Mouse (Mus musculus) midbrain, embryonic 13.5 days (tissue): Measurements from ENCODE around the gene Mul1. TPM values are rescaled to one million over a fixed set of nuclear protein-coding genes. Genes with fewer than 3 reads are reported as not detected.

Source experiments
- ATAC-seq: fragments of 200-750 bp; cut with Nextera tagmentation; 2 replicates; pipeline ENCODE4 v1.8.0; 2017; ENCODE audit warnings: mild to moderate bottlenecking, moderate TSS enrichment, moderate library complexity
- H3K27ac ChIP-seq: fragments of 300-500 bp; sonication (generic); 2 replicates; pipeline ENCODE4 v1.5.1; 2015; ENCODE audit warnings: inconsistent platforms, mild to moderate bottlenecking, moderate library complexity
- H3K27me3 ChIP-seq: fragments of 300-500 bp; sonication (generic); 2 replicates; pipeline ENCODE4 v1.6.1; 2015; ENCODE audit warnings: mild to moderate bottlenecking, inconsistent platforms
- H3K36me3 ChIP-seq: fragments of 300-500 bp; sonication (generic); 2 replicates; pipeline ENCODE4 v1.6.1; 2015; ENCODE audit warnings: mild to moderate bottlenecking, inconsistent platforms
- H3K4me1 ChIP-seq: fragments of 300-500 bp; sonication (generic); replicated peaks from 2 replicates; pipeline ENCODE4 v1.6.1; 2015; ENCODE audit warnings: inconsistent platforms
- H3K4me2 ChIP-seq: fragments of 300-500 bp; sonication (generic); replicated peaks from 2 replicates; pipeline ENCODE4 v1.6.1; 2015; ENCODE audit warnings: moderate library complexity, mild to moderate bottlenecking, inconsistent platforms
- H3K4me3 ChIP-seq: fragments of 300-500 bp; sonication (generic); replicated peaks from 2 replicates; pipeline ENCODE4 v1.5.1; 2015; ENCODE audit warnings: mild to moderate bottlenecking, inconsistent platforms
- H3K9ac ChIP-seq: fragments of 300-500 bp; sonication (generic); replicated peaks from 2 replicates; pipeline ENCODE4 v1.6.1; 2015; ENCODE audit warnings: mild to moderate bottlenecking, inconsistent platforms
- H3K9me3 ChIP-seq: fragments of 300-500 bp; sonication (generic); 2 replicates; pipeline ENCODE4 v1.6.1; 2016; ENCODE audit warnings: mild to moderate bottlenecking, inconsistent platforms
- WGBS: fragments of 180-500 bp; shearing (Covaris S2); methylation state at CpG from one replicate; pipeline ENCODE4 v1.1.7; 2015; 5-methylcytosine and 5-hydroxymethylcytosine counted together
- polyA plus RNA-seq: library from polyadenylated mRNA; unstranded; fragments of >200 nt; fragmentation: Nextera tagmentation; extraction: Ambion mirVana; gene quantifications from 2 replicates; pipeline ENCODE4 v1.2.1, GENCODE M21; 2015

The Mul1 gene
- polyA plus RNA-seq, 1 experiment from 2014 or later, result 19.9 TPM

- no peaks in the 10 kb centered on the region for H3K9me3 ChIP-seq
- H3K9ac ChIP-seq, result peak overlapping the region; percentile 40
- H3K4me1 ChIP-seq, result peaks cover 38% of the 10 kb centered on the region
- H3K36me3 ChIP-seq, result 0 out of 2 replicates have a peak, but pooled peaks cover 2% of the 10 kb centered on the region
- H3K27ac ChIP-seq, result peak overlapping the region; percentile 85
- peak overlapping the region; percentile 30; the same call in 1 of the 2 replicates for H3K4me2 ChIP-seq
- 0% methylated on average over 8 of the region's 8 CpGs for WGBS
- peak; percentile 84 for ATAC-seq
- peaks cover 15% of the 10 kb centered on the region; the same call in 1 of the 2 replicates for H3K27me3 ChIP-seq
- no peak overlapping the region for H3K4me3 ChIP-seq
Observed at GRCm38 (mm10) chr4:138447387-138447786, 12.9 kb downstream of the Mul1 start.

DNA sequence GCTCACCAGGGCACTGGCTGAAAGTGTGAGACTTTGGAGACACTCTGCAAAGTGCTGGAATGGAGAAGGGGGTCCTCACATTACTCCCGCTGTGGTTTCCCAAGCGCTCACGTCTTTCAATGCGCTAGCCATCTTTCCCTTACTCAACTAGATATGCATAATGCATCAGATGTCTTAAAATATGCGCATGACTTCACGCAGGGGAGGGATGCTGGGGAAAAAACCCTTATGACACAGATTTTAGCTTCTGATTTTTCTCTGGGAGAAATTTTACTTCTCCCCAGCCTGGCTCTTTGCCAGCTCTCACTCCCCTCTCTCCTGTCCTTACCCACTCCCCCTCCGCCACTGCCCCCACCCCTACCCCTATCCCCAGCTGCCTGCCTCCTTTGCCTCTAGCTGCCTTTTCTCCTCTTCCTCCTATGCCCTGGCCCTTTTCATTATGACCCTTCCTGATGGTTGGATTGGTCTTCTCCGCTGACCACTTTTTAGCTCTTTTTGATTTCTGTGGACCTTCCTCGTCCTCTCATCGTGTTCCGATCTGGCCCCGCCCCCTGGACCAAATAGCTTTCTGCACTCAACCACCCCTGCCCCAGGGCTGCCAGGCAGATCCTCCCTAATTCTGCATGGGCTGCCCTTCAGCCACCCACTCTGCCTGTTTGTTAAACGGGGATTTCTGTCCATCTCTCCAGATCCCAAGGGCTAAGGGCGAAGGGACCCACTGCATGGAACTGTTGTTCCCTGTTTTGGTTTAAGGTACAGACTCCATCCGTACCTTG is 13.5 kb downstream of the Mul1 start:
- Histone ChIP-seq H3K9ac (peak overlapping the region; percentile 40; the same call in 1 of the 2 replicates), H3K27me3 (peaks cover 17% of the 10 kb centered on the region), H3K27ac (peak overlapping the region; percentile 85), H3K36me3 (no peaks in the 10 kb centered on the region), H3K9me3 (no peaks in the 10 kb centered on the region), H3K4me3 (no peak overlapping the region), H3K4me2 (peak overlapping the region; percentile 30), H3K4me1 (peaks cover 44% of the 10 kb centered on the region)
- ATAC-seq, result peak; percentile 44
- WGBS, result 34% methylated on average over 15 of the region's 15 CpGs

GRCm38 (mm10) chr4:138448872-138449615 is 14.6 kb downstream of the Mul1 start:
- WGBS, result 52% methylated on average over 7 of the region's 7 CpGs
- Histone ChIP-seq H3K4me3 (no peak overlapping the region), H3K36me3 (no peaks in the 10 kb centered on the region), H3K27me3 (peaks cover 17% of the 10 kb centered on the region), H3K4me2 (no peak overlapping the region), H3K27ac (no peak overlapping the region; the same call in 1 of the 2 replicates), H3K9me3 (no peaks in the 10 kb centered on the region), H3K4me1 (peaks cover 54% of the 10 kb centered on the region), H3K9ac (peak overlapping the region; percentile 40; the same call in 1 of the 2 replicates)
- no peak for ATAC-seq

- H3K4me3 ChIP-seq, result no peak overlapping the region
- no peaks in the 10 kb centered on the region for H3K9me3 ChIP-seq
- 60% methylated on average over 12 of the region's 12 CpGs for WGBS
- H3K9ac ChIP-seq, result no peak overlapping the region
- H3K27me3 ChIP-seq, result peaks cover 17% of the 10 kb centered on the region
- ATAC-seq, result no peak
- peaks cover 50% of the 10 kb centered on the region for H3K4me1 ChIP-seq
- no peak overlapping the region for H3K4me2 ChIP-seq
- H3K36me3 ChIP-seq, result no peaks in the 10 kb centered on the region
- H3K27ac ChIP-seq, result no peak overlapping the region
Observed at GRCm38 (mm10) chr4:138449636-138450314, 15.3 kb downstream of the Mul1 start.

DNA sequence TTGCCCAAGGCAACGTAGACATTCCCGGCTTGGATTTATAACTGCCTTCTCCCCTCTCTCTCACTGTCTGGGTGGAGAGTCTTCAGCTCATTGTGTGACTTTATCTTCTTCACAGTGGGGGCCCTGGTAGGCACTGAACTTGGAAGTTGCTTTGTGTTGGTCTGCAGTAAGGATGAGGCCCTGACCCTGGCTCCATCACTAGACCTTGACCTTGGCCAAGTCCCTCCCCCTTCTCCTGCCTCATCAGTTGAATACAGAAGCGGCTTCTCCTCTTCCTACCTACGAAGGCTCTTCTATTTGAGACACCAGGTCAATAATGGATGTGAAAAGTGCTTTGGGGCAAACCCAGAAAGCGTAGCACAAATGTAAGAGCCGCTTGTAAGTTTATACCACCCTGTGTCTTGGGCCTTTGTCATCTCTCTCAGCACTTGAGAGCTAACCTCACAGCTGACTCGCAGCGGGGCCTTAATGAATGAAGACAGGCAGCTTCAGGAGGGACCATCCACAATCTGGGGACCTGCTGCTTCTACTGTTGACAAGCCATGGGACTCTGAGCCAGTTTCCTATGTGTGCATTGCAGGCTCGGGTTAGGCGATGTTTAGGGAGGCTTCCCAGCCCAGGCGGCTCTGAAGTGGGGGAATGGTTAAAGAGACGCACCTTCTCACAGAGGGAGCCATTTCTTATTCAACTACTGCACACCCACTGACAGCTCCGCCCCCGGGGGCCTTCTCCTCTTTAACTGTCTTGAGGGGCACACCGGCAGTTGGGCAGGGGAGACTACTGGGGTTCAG is 18.0 kb downstream of the Mul1 start:
- Histone ChIP-seq H3K27me3 (peaks cover 11% of the 10 kb centered on the region), H3K4me1 (peaks cover 59% of the 10 kb centered on the region), H3K36me3 (no peaks in the 10 kb centered on the region), H3K4me2 (peak overlapping the region; percentile 80; the same call in 1 of the 2 replicates), H3K9ac (no peak overlapping the region), H3K27ac (0 out of 2 replicates have a peak overlapping the region, but pooled peaks have one; percentile 97), H3K4me3 (no peak overlapping the region), H3K9me3 (no peaks in the 10 kb centered on the region)
- 28% methylated on average over 15 of the region's 15 CpGs for WGBS
- ATAC-seq, result no peak

- peaks cover 11% of the 10 kb centered on the region for H3K27me3 ChIP-seq
- H3K4me3 ChIP-seq, result peak overlapping the region; percentile 98
- peak overlapping the region; percentile 95 for H3K9ac ChIP-seq
Observed at GRCm38 (mm10) chr4:138453097-138453752, 18.8 kb downstream of the Mul1 start.

DNA sequence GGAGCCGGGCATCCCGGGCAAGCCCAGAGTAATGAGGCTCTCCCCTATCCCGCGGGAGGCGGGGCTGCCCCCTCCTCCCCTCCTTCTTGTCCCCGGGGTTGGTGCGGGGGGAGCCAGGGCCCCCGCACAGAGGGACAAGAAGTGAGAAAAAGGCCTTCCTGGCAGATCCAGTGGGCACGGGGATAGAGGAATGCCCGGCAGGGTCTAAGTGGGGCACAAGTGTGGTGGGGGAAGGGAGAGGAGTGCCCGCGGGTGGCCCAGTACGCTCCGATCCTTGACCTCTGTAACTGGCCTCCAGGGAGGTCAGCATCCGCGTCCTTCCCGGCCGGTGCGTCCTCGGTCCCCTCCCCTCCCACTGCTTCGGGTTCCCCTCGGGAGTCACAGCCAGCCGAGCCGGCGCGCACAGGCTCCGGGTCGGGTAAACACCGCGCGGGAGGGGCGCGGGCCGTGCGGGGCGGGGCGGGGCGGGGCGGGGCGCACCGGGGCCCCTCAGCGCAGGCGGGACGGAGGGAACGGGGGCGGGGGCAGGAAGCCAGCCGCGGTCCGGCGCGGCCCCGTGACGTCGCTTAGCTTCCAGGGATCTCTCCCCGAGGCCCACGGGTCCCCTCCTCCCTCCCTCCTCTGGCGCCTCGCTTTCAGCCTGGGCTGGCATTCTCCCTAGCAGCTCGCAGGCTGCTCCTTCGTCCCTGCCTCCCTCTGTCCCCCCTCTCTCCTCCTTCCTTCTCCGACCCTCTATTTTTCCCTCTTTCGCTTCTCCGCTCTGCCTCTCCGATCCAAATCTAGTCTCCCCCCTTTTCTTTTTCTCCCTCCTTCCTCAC is 19.5 kb downstream of the Mul1 start, which contains the start of gene Camk2n1:
Camk2n1 (plus strand) TSS at position 562 of the 818 bp plus-strand sequence.
- Histone ChIP-seq H3K4me1 (peaks cover 59% of the 10 kb centered on the region), H3K27ac (peak within 1 kb of the TSS; percentile 97), H3K4me3 (peak within 1 kb of the TSS; percentile 98), H3K27me3 (peaks cover 11% of the 10 kb centered on the region), H3K4me2 (peak within 1 kb of the TSS; percentile 80), H3K9ac (peak within 1 kb of the TSS; percentile 95), H3K36me3 (0 out of 2 replicates have a peak, but pooled peaks cover under 1% of the 10 kb centered on the region), H3K9me3 (no peaks in the 10 kb centered on the region)
- peak; percentile 84 for ATAC-seq
- WGBS, result 0% methylated on average over 38 of the region's 64 CpGs

More at GRCm38 (mm10) chr4:138453097-138453752, 18.8 kb downstream of the Mul1 start:
- Histone ChIP-seq H3K36me3 (no peaks in the 10 kb centered on the region), H3K4me2 (peak overlapping the region; percentile 80), H3K4me1 (peaks cover 59% of the 10 kb centered on the region), H3K9me3 (no peaks in the 10 kb centered on the region), H3K27ac (peak overlapping the region; percentile 97)
- 4% methylated on average over 19 of the region's 19 CpGs for WGBS
- peak; percentile 34 for ATAC-seq

- Histone ChIP-seq H3K9ac (peak overlapping the region; percentile 95), H3K4me3 (peak overlapping the region; percentile 98), H3K4me2 (peak overlapping the region; percentile 80), H3K9me3 (no peaks in the 10 kb centered on the region), H3K27ac (peak overlapping the region; percentile 97), H3K4me1 (peaks cover 60% of the 10 kb centered on the region), H3K27me3 (peaks cover 11% of the 10 kb centered on the region), H3K36me3 (0 out of 2 replicates have a peak, but pooled peaks cover 2% of the 10 kb centered on the region)
- peak; percentile 57 for ATAC-seq
- under 1% methylated on average over 74 of the region's 78 CpGs for WGBS
Observed at GRCm38 (mm10) chr4:138454571-138455140, 20.2 kb downstream of the Mul1 start.

- WGBS, result under 1% methylated on average over 55 of the region's 58 CpGs
- 0 out of 2 replicates have a peak, but pooled peaks cover 2% of the 10 kb centered on the region for H3K36me3 ChIP-seq
- no peaks in the 10 kb centered on the region for H3K9me3 ChIP-seq
- peak overlapping the region; percentile 95 for H3K9ac ChIP-seq
- ATAC-seq, result peak; percentile 14; the same call in 1 of the 2 replicates
- peak overlapping the region; percentile 80 for H3K4me2 ChIP-seq
- H3K27me3 ChIP-seq, result peaks cover 11% of the 10 kb centered on the region
- peaks cover 63% of the 10 kb centered on the region for H3K4me1 ChIP-seq
- H3K4me3 ChIP-seq, result peak overlapping the region; percentile 98
- H3K27ac ChIP-seq, result peak overlapping the region; percentile 97
Observed at GRCm38 (mm10) chr4:138455141-138455955, 20.9 kb downstream of the Mul1 start.
